Mouse (Mus musculus) bone marrow macrophage, adult 2 months (primary cell): ENCODE data around the gene Llgl2.

Source experiments
- CTCF ChIP-seq: IDR thresholded peaks from 2 replicates; pipeline ENCODE4 v1.5.1; 2012; ENCODE audit warnings: low read depth, mild to moderate bottlenecking, low read length, moderate library complexity
- POLR2A ChIP-seq: IDR thresholded peaks from 2 replicates; pipeline ENCODE4 v1.6.1; 2012; ENCODE audit warnings: mild to moderate bottlenecking, low read depth, low read length, borderline replicate concordance

DNA sequence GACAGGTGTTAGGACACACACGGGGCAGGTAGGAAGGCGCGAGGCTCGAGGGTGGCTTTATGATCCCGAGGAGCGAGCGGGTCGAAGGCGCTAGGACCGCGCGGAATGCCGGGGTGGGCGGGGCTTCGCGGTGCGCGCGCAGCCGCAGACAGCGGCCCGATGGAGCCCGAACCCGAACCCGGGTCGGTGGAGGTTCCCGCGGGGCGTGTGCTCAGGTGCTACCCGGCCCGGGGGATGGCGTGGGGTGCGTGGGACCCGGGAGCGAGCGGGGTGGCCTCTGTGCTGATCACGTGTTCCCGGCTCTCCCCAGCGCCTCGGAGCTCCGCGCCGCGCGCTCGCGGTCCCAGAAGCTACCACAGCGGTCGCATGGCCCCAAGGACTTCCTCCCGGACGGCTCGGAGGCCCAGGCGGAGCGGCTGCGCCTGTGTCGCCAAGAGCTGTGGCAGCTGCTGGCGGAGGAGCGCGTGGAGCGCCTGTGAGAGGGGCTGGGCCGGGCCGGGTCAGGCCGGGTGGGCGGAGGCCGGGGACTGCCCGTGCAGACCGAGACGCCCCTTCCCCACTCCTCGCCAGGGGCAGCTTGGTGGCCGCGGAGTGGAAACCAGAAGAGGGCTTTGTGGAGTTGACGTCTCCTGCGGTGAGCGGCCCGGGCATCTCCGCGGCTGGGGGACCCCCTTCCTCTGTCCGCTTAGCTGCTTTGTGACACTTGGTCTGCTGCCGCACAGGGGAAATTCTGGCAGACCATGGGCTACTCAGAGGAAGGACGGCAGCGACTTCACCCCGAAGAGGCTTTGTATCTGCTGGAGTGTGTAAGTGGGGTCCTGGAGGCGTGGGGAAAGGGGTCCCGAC, 9.0 kb upstream of the Llgl2 start, which contains the start of gene Tsen54:
- TF ChIP-seq CTCF: no peak
- TF ChIP-seq POLR2A: no peak
